Mouse (Mus musculus): ENCODE results near the gene Olfr1033. TPM values are rescaled to one million over a fixed set of nuclear protein-coding genes. Genes with fewer than 3 reads are reported as not detected.
"Not testable (repeated sequence)": the region's sequence is repeated elsewhere in the genome, so short reads cannot be mapped to it uniquely, and the experiment has no call there.

Olfr1033 gene
- polyA plus RNA-seq, 1 experiment from 2014 or later, result 6.4 TPM

DNA sequence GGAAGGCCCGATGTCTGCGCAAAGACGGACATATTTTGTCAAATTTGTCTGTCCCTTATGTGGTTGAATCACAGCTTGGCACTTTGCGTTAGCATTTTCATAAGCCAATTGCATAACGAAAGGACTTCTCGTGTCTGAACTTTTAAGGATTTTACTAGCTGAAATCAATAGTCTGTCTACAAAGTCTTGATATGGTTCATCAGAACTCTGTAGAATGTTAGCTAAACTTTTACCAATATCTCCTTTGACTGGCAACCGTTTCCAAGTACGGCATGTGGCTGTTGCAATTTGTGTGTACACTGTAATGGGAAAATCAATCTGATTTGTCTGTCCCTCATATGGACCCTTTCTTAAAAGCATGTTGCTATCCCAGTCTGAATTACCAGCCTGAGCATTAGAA lies 49.8 kb downstream of the Olfr1033 start:
- H3K4me1 ChIP-seq (ENCODE audit: control insufficient read depth, insufficient read depth, low read length), result no peaks in the 10 kb centered on the region
- H3K36me3 ChIP-seq (ENCODE audit: control insufficient read depth, insufficient read depth), result no peaks in the 10 kb centered on the region
- no peak for ATAC-seq (replicated peaks; ENCODE audit: extremely low read depth, insufficient read depth, low FRiP score)
- no peak overlapping the region for H3K9ac ChIP-seq (ENCODE audit: low read length)
- WGBS, result 94% methylated on average over 8 of the region's 8 CpGs
- H3K27ac ChIP-seq (ENCODE audit: low read length), result no peak overlapping the region
- no peak overlapping the region for H3K4me3 ChIP-seq (ENCODE audit: low read length)
- no peaks in the 10 kb centered on the region for H3K9me3 ChIP-seq (replicated peaks; ENCODE audit: control insufficient read depth, low read length)
- no peaks in the 10 kb centered on the region for H3K27me3 ChIP-seq (ENCODE audit: control insufficient read depth, insufficient read depth, low read length)
- no peak overlapping the region for H3K4me2 ChIP-seq (ENCODE audit: low read depth, low read length)

DNA sequence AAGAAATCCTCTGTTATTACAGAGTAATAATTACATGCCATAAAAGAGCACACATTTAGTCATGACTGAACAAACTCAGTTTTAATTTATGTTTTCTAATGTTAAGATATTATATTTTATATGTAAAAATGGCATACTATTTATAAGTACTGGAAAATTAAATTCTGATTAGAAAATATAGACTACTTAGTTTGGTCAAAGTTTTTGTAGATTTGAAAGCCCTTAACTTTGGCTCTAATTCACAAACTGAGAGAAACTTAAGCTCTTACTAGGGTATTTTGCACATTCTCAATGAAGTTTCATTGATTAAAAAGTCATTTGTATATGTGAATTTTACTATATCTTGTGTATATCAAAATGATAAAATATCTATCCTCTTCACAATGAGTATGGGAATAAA lies 53.3 kb downstream of the Olfr1033 start, which contains the start of gene Olfr1036:
TSS of gene Olfr1036 (plus strand) at position 301 of the 400 bp plus-strand sequence.
- not testable (repeated sequence) for H3K4me3 ChIP-seq (ENCODE audit: low read length); H3K27ac ChIP-seq (ENCODE audit: low read length); H3K27me3 ChIP-seq (ENCODE audit: control insufficient read depth, insufficient read depth, low read length); H3K9me3 ChIP-seq (replicated peaks; ENCODE audit: control insufficient read depth, low read length); ATAC-seq (replicated peaks; ENCODE audit: extremely low read depth, insufficient read depth, low FRiP score); H3K9ac ChIP-seq (ENCODE audit: low read length); H3K4me2 ChIP-seq (ENCODE audit: low read depth, low read length); H3K4me1 ChIP-seq (ENCODE audit: control insufficient read depth, insufficient read depth, low read length); H3K36me3 ChIP-seq (ENCODE audit: control insufficient read depth, insufficient read depth)

GRCm38 (mm10) chr2:86080478-86080877 lies 60.0 kb downstream of the Olfr1033 start:
- WGBS, result 70% methylated on average over 1 of the region's 1 CpGs
- not testable (repeated sequence) for H3K4me3 ChIP-seq (ENCODE audit: low read length); H3K27ac ChIP-seq (ENCODE audit: low read length); ATAC-seq (replicated peaks; ENCODE audit: extremely low read depth, insufficient read depth, low FRiP score); H3K27me3 ChIP-seq (ENCODE audit: control insufficient read depth, insufficient read depth, low read length); H3K9me3 ChIP-seq (replicated peaks; ENCODE audit: control insufficient read depth, low read length); H3K4me1 ChIP-seq (ENCODE audit: control insufficient read depth, insufficient read depth, low read length); H3K4me2 ChIP-seq (ENCODE audit: low read depth, low read length); H3K9ac ChIP-seq (ENCODE audit: low read length); H3K36me3 ChIP-seq (ENCODE audit: control insufficient read depth, insufficient read depth)

DNA sequence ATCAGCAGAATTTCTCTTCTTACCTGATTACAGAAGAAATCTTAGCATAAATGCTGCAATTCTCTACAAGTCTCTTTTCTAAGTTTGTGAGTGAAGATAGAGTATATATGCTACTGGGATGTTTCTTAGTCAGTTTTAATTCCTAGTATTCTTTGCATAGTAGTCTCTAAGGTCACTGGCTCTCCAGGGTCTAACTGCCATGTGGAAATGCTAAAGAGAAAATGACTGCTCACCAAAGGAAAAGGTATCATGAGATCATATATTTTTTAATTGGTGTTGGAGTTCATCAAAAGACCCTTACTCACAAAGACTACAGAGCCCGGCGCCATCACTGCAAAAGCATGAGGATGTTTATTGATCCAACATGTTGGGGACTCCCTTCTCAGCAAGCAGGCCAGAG lies 66.9 kb downstream of the Olfr1033 start, which contains the start of gene Olfr1037:
TSS of gene Olfr1037 (minus strand) at position 101 of the 400 bp plus-strand sequence.
- Histone ChIP-seq H3K4me1 (ENCODE audit: control insufficient read depth, insufficient read depth, low read length) (no peaks in the 10 kb centered on the region), H3K9ac (ENCODE audit: low read length) (no peak within 1 kb of the TSS), H3K36me3 (ENCODE audit: control insufficient read depth, insufficient read depth) (no peaks in the 10 kb centered on the region), H3K4me3 (ENCODE audit: low read length) (no peak within 1 kb of the TSS), H3K27ac (ENCODE audit: low read length) (no peak within 1 kb of the TSS), H3K4me2 (ENCODE audit: low read depth, low read length) (no peak within 1 kb of the TSS), H3K9me3 (replicated peaks; ENCODE audit: control insufficient read depth, low read length) (no peaks in the 10 kb centered on the region), H3K27me3 (ENCODE audit: control insufficient read depth, insufficient read depth, low read length) (no peaks in the 10 kb centered on the region)
- ATAC-seq (replicated peaks; ENCODE audit: extremely low read depth, insufficient read depth, low FRiP score), result no peak
- WGBS, result 78% methylated on average over 2 of the region's 2 CpGs

Other genes with a start within 250 kb of the Olfr1033 start
- gene Olfr1014, start 247.9 kb upstream of the Olfr1033 start, polyA plus RNA-seq (2015; fragmentation: Nextera tagmentation; extraction: Ambion mirVana), result not detected in 2 replicates
- not detected in 2 replicates for gene Olfr1015, start 238.6 kb upstream of the Olfr1033 start, polyA plus RNA-seq (2015; fragmentation: Nextera tagmentation; extraction: Ambion mirVana)
- not detected in 2 replicates for gene Olfr1016, start 218.1 kb upstream of the Olfr1033 start, polyA plus RNA-seq (2015; fragmentation: Nextera tagmentation; extraction: Ambion mirVana)
- not detected in 2 replicates for gene Olfr1018, start 202.2 kb upstream of the Olfr1033 start, polyA plus RNA-seq (2015; fragmentation: Nextera tagmentation; extraction: Ambion mirVana)
- gene Olfr1019, start 175.2 kb upstream of the Olfr1033 start, polyA plus RNA-seq (2015; fragmentation: Nextera tagmentation; extraction: Ambion mirVana), result not detected in 2 replicates
- gene Olfr1020, start 173.6 kb upstream of the Olfr1033 start, polyA plus RNA-seq (2015; fragmentation: Nextera tagmentation; extraction: Ambion mirVana), result not detected in 2 replicates
- not detected in 2 replicates for gene Olfr1022, start 152.0 kb upstream of the Olfr1033 start, polyA plus RNA-seq (2015; fragmentation: Nextera tagmentation; extraction: Ambion mirVana)
- gene Olfr1023, start 135.0 kb upstream of the Olfr1033 start, polyA plus RNA-seq (2015; fragmentation: Nextera tagmentation; extraction: Ambion mirVana), result not detected in 2 replicates
- not detected in 2 replicates for gene Olfr1024, start 115.6 kb upstream of the Olfr1033 start, polyA plus RNA-seq (2015; fragmentation: Nextera tagmentation; extraction: Ambion mirVana)
- gene Olfr1025-ps1, start 105.4 kb upstream of the Olfr1033 start, polyA plus RNA-seq (2015; fragmentation: Nextera tagmentation; extraction: Ambion mirVana), result not detected in 2 replicates
- gene Olfr1026, start 99.1 kb upstream of the Olfr1033 start, polyA plus RNA-seq (2015; fragmentation: Nextera tagmentation; extraction: Ambion mirVana), result not detected in 2 replicates
- gene Olfr1028, start 70.2 kb upstream of the Olfr1033 start, polyA plus RNA-seq (2015; fragmentation: Nextera tagmentation; extraction: Ambion mirVana), result not detected in 2 replicates
- not detected in 2 replicates for gene Olfr1029, start 46.7 kb upstream of the Olfr1033 start, polyA plus RNA-seq (2015; fragmentation: Nextera tagmentation; extraction: Ambion mirVana)
- gene Olfr1030, start 41.4 kb upstream of the Olfr1033 start, polyA plus RNA-seq (2015; fragmentation: Nextera tagmentation; extraction: Ambion mirVana), result not detected in 2 replicates
- not detected in 2 replicates for gene Olfr1031, start 30.3 kb upstream of the Olfr1033 start, polyA plus RNA-seq (2015; fragmentation: Nextera tagmentation; extraction: Ambion mirVana)
- gene Olfr1032, start 15.1 kb upstream of the Olfr1033 start, polyA plus RNA-seq (2015; fragmentation: Nextera tagmentation; extraction: Ambion mirVana), result not detected in 2 replicates
- gene Olfr1034, start 25.2 kb downstream of the Olfr1033 start, polyA plus RNA-seq (2015; fragmentation: Nextera tagmentation; extraction: Ambion mirVana), result 0.07 TPM in 1 of 2 replicates, not detected in the other
- not detected in 2 replicates for gene Olfr1036, start 53.4 kb downstream of the Olfr1033 start, polyA plus RNA-seq (2015; fragmentation: Nextera tagmentation; extraction: Ambion mirVana)
- gene Olfr1037, start 66.8 kb downstream of the Olfr1033 start, polyA plus RNA-seq (2015; fragmentation: Nextera tagmentation; extraction: Ambion mirVana), result not detected in 2 replicates
- gene Olfr1039, start 115.3 kb downstream of the Olfr1033 start, polyA plus RNA-seq (2015; fragmentation: Nextera tagmentation; extraction: Ambion mirVana), result not detected in 2 replicates
- not detected in 2 replicates for gene Olfr1040, start 126.1 kb downstream of the Olfr1033 start, polyA plus RNA-seq (2015; fragmentation: Nextera tagmentation; extraction: Ambion mirVana)
- not detected in 2 replicates for gene Olfr1042, start 141.2 kb downstream of the Olfr1033 start, polyA plus RNA-seq (2015; fragmentation: Nextera tagmentation; extraction: Ambion mirVana)
- not detected in 2 replicates for gene Olfr1043, start 146.9 kb downstream of the Olfr1033 start, polyA plus RNA-seq (2015; fragmentation: Nextera tagmentation; extraction: Ambion mirVana)
- not detected in 2 replicates for gene Olfr1044, start 157.2 kb downstream of the Olfr1033 start, polyA plus RNA-seq (2015; fragmentation: Nextera tagmentation; extraction: Ambion mirVana)
- not detected in 2 replicates for gene Olfr52, start 165.1 kb downstream of the Olfr1033 start, polyA plus RNA-seq (2015; fragmentation: Nextera tagmentation; extraction: Ambion mirVana)
- not detected in 2 replicates for gene Olfr1045, start 182.4 kb downstream of the Olfr1033 start, polyA plus RNA-seq (2015; fragmentation: Nextera tagmentation; extraction: Ambion mirVana)
- not detected in 2 replicates for gene Olfr1046, start 198.7 kb downstream of the Olfr1033 start, polyA plus RNA-seq (2015; fragmentation: Nextera tagmentation; extraction: Ambion mirVana)
- not detected in 2 replicates for gene Olfr1047, start 210.8 kb downstream of the Olfr1033 start, polyA plus RNA-seq (2015; fragmentation: Nextera tagmentation; extraction: Ambion mirVana)
- gene Olfr1048, start 219.7 kb downstream of the Olfr1033 start, polyA plus RNA-seq (2015; fragmentation: Nextera tagmentation; extraction: Ambion mirVana), result not detected in 2 replicates
- not detected in 2 replicates for gene Olfr1049, start 237.7 kb downstream of the Olfr1033 start, polyA plus RNA-seq (2015; fragmentation: Nextera tagmentation; extraction: Ambion mirVana)

Data from heart, embryonic 16.5 days (tissue).